Mouse (Mus musculus) liver, adult 2 months (tissue): ENCODE data around the gene Sdk2.

Experiments used
- CTCF ChIP-seq: fragments of 200-500 bp; IDR thresholded peaks from 2 replicates; pipeline ENCODE4 v1.5.1; 2011; ENCODE audit warnings: low read depth, low read length, control low read depth
- POLR2A ChIP-seq: fragments of 200-500 bp; IDR thresholded peaks from 2 replicates; pipeline ENCODE4 v1.6.1; 2011; ENCODE audit warnings: low read length, control low read depth; ENCODE audit not compliant: insufficient read depth; ENCODE audit errors: extremely low read depth

- no peak for TF ChIP-seq CTCF
- TF ChIP-seq POLR2A = no peak
These were observed 333.0 kb downstream of the Sdk2 start for GRCm38 (mm10) chr11:113733631-113734364.
